Mouse (Mus musculus) c-Kit-negative CD71-positive TER-119-positive erythroid progenitor cells, embryonic 14.5 days (primary cell): ENCODE measurements around the gene Chrnb2.

Experiments
- DNase-seq: peaks from one replicate; pipeline ENCODE4 v3.0.0-alpha.2; 2013; ENCODE audit warnings: low read depth, low spot score

Chrnb2 gene

DNA sequence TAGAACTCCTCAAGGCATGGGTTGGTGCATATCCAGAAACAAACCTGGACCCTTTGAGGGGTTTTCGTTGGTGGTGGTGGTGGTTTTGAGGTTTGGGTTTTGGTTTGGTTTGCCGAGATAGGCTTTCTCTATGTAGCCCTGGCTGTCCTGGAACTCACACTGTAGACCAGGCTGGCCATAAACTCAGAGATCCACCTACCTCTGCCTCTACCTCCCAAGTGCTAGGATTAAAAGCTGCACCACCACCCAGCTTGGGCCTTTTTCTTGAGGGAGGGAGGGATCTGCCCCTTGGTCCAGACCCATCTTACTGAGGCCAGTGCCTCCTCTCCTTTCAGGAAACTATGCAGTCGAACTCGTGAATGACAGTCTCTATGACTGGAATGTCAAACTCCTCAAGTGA is 15.7 kb upstream of the Chrnb2 start:
- DNase-seq, result no peak

DNA sequence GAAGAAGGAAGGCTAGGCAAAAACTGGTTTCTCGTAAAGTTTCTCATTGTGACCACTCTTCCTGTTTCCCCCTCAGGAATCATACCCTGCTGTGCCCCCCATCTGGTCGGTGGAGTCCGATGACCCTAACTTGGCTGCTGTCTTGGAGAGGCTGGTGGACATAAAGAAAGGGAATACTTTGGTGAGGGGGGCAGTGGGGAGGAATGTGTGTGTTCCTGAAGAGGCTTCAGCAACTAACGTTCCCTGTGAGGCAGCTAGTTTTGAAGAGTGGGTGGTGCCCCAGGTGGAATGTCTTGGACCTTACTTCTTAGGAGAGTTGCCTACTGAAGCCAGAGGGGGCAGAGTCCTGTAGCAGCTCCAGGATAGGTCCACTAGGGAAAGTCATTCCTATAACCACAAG is 11.6 kb upstream of the Chrnb2 start:
- no peak for DNase-seq

GRCm38 (mm10) chr3:89774236-89774960 is 10.0 kb upstream of the Chrnb2 start:
- DNase-seq, result no peak

DNA sequence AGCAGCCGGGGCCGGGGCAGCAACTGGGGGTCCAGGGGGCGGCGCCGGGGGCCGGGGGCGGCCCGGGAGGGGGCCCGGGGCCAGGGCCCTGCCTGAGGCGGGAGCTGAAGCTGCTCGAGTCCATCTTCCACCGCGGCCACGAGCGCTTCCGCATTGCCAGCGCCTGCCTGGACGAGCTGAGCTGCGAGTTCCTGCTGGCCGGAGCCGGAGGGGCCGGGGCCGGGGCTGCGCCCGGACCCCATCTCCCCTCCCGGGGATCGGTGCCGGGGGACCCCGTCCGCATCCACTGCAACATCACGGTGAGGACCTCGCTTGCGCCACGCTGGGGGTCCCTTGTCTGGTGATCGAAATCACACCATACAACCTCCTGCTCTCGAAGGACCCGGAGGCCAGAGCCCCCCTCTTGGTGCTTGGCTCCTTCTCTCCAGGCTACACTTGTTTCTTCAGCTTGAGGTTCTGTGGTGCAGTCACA is 9.3 kb upstream of the Chrnb2 start:
- DNase-seq, result no peak

DNA sequence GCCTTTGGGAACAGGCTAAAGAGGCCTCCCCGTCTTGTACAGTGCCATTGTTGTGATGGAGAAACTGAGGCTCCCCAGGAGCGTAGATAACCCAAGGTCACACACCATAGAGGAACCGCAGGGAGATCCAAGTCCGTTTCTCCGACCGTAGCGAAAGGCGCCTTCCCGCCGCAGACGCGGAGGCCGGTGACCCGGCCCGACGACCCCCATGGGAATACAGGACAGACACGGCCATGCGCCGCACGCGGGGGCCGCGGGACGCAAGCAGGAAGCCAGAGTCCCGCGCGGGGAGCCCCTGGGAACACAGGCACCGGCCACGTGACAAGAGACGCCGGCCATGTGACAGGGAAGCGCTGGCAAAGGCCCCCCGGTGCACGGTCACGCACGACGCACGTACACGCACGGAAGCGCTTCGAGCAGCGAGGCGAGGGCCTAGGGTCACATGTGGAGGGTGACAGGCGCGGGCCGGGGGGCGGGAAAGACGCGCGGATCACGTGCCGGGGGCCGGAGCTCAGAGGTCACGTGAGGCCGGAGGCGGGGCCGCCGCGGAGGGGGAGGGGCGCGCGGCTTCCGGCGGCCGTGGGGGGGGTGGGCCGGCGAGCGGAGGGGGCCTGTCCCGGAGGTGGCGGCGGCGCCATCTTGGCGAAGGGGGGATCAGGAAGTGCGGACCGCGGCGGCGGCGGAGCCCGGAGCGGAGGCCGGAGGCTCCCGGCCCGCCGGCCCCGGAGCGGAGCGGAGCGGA is 8.7 kb upstream of the Chrnb2 start, which contains the start of gene Ube2q1:
Ube2q1 (plus strand) TSS at position 649 of the 742 bp plus-strand sequence.
- peak; percentile 62 for DNase-seq

- peak; percentile 69 for DNase-seq
Observed at GRCm38 (mm10) chr3:89772588-89772967, 8.1 kb upstream of the Chrnb2 start.

GRCm38 (mm10) chr3:89770425-89771002 is 6.1 kb upstream of the Chrnb2 start:
- no peak for DNase-seq

DNA sequence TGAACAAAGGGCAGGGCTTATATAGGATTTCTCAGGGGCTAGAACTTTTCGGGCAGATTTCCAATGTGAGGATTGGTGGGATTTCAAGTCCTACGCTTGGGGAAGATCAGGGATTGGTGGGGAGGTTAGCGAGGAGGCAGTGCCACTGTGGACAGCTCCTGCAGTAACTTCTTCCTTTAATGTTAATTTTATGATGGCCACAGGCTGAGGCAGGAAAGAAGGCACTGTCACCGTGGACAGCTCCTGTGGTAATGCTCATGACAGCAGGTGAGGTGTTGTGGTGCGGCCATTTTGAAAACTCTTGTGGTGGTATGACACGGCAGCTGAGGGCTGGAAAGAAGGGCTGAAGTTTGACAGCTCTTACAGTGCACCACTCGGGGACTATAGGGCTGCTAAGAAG is 5.2 kb upstream of the Chrnb2 start:
- DNase-seq, result no peak

GRCm38 (mm10) chr3:89759786-89760185 is 4.6 kb downstream of the Chrnb2 start:
- no peak for DNase-seq

- no peak for DNase-seq
Observed at GRCm38 (mm10) chr3:89757851-89758250, 6.6 kb downstream of the Chrnb2 start.

DNA sequence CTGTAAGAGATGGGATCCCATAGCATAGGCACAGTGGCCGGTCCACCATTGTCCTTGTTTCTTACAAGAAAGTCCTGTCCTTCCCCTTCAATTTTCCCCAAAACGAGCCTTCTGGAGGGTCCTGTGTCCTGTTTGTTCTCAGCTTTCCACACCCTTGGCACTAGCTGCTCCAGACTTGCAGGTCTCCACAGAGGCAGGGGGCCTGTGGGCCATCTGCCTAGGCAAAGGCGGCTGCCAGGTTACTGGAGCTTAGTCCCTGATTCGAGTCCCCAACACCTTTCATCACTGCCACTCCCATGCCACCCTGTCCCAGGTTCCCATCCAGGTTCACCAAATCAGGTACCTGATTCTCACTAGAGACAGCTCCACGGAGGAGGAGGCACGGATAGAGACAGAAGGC is 9.1 kb downstream of the Chrnb2 start:
- DNase-seq, result no peak

DNA sequence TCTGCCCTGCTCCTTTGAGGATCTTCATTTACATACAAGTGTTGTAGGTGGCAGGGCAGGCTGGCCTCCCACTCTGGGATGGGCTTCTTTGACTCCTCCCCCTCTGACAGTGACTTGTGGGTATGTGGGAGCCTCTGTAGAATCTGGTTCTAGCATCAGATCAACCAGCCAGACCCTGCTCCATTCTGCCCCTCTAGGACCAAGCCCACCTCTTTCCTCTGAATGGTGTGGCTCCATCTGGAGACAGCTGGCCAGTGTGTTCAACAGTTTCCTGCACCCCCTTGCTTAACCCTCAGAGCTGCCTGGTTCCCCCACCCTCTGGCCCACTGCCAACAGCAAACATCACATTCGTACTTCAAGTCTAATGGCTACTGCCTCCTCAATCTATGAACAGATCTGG is 12.1 kb downstream of the Chrnb2 start:
- DNase-seq, result no peak

DNA sequence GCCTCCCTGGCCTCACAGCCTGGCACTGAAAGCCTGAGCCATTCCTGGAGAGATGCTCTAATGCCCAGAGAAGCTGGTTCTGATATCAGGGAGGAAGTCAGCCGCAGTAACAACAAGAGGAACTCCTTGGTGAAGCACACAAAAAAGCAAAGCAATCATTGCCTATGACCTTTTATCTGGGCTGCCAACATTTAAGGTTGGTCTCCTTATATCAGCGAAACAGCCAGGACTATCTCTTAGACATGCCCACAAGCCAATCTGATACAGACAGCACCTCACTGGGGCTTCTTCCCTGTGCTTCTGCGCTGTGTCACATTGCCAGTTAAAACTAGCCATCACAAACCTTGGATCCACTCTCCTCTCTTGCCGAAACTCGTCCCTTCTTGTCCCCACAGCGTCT is 25.9 kb downstream of the Chrnb2 start:
- DNase-seq, result no peak

GRCm38 (mm10) chr3:89732091-89732490 is 32.3 kb downstream of the Chrnb2 start:
- no peak for DNase-seq

GRCm38 (mm10) chr3:89730350-89731331 is 33.8 kb downstream of the Chrnb2 start:
- DNase-seq, result peak; percentile 76

DNA sequence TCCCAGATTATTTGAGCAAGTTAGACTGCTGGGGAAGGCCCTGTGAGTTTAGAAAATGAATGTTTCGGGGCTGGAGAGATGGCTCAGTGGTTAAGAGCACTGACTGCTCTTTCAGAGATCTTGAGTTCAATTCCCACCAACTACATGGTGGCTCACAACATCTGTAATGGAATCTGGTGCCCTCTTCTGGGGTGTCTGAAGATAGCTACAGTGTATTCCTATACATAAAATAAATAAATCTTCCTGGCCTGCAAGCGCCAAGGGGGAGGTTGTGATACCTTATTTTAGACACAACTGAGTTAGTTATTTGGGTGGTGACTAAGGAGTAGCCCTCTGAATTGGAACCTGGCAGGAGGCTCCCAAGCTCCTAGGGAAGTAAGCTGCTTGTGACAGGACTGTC is 35.6 kb downstream of the Chrnb2 start:
- no peak for DNase-seq

GRCm38 (mm10) chr3:89727028-89727427 is 37.4 kb downstream of the Chrnb2 start:
- no peak for DNase-seq

DNA sequence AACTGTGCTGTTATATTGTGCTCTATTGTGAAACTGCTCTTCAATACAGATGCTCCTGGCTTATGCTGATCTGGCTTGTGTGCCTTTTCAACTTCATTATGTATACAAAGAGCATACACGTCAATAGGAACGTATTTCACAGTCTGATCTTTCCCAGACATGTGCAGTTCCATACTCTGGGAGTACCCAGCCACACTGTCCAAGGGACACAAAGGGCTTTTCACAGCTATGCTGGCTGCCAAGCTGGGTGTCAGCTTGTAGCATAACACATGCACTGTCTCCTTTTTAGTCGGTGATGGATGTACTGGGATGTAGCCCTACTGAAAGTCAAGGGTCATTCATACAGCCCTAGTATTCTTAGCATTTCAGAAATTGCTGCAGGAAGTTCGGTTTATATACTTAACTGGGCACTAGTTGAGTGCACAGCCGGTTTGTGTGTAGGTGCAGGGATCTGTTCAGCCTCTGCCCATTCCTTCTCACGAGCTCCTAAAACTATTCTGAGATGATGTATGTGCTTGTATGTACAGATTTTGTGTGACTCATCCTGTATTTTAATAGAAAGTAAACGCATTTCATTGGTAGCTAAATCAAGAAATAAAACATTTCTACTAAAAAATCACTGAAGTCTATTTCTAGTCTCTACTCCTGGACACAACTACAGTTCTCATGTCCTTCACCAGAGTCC is 40.9 kb downstream of the Chrnb2 start:
- no peak for DNase-seq

- no peak for DNase-seq
Observed at GRCm38 (mm10) chr3:89722032-89722431, 42.4 kb downstream of the Chrnb2 start.

GRCm38 (mm10) chr3:89715967-89716256 is 48.5 kb downstream of the Chrnb2 start:
- no peak for DNase-seq
